Mouse (Mus musculus) midbrain, embryonic 12.5 days (tissue): ENCODE measurements around the gene Gmppa. TPM values are rescaled to one million over a fixed set of nuclear protein-coding genes. Genes with fewer than 3 reads are reported as not detected.
A peak's percentile ranks its signal among the peaks of the same experiment; 100 is the strongest.

Experiments
- ATAC-seq: fragments of 200-750 bp; cut with Nextera tagmentation; 2 replicates; pipeline ENCODE4 v1.8.0; 2017; ENCODE audit warnings: low read depth, moderate TSS enrichment, moderate library complexity; ENCODE audit not compliant: low FRiP score
- H3K27ac ChIP-seq: fragments of 300-500 bp; sonication (generic); replicated peaks from 2 replicates; pipeline ENCODE4 v1.5.1; 2016; ENCODE audit warnings: mild to moderate bottlenecking
- H3K27me3 ChIP-seq: fragments of 300-500 bp; sonication (generic); 2 replicates; pipeline ENCODE4 v1.6.1; 2016; ENCODE audit warnings: mild to moderate bottlenecking
- H3K36me3 ChIP-seq: fragments of 300-500 bp; sonication (generic); 2 replicates; pipeline ENCODE4 v1.6.1; 2016
- H3K4me1 ChIP-seq: fragments of 300-500 bp; sonication (generic); 2 replicates; pipeline ENCODE4 v1.6.1; 2016
- H3K4me2 ChIP-seq: fragments of 300-500 bp; sonication (generic); replicated peaks from 2 replicates; pipeline ENCODE4 v1.6.1; 2016; ENCODE audit warnings: mild to moderate bottlenecking, moderate library complexity
- H3K4me3 ChIP-seq: fragments of 300-500 bp; sonication (generic); 2 replicates; pipeline ENCODE4 v1.5.1; 2016; ENCODE audit warnings: mild to moderate bottlenecking
- H3K9ac ChIP-seq: fragments of 300-500 bp; sonication (generic); replicated peaks from 2 replicates; pipeline ENCODE4 v1.6.1; 2016; ENCODE audit warnings: mild to moderate bottlenecking, moderate library complexity
- H3K9me3 ChIP-seq: fragments of 300-500 bp; sonication (generic); 2 replicates; pipeline ENCODE4 v1.6.1; 2016; ENCODE audit warnings: mild to moderate bottlenecking
- WGBS: fragments of 180-500 bp; shearing (Covaris S2); methylation state at CpG from one replicate; pipeline ENCODE4 v1.1.7; 2016; 5-methylcytosine and 5-hydroxymethylcytosine counted together
- polyA plus RNA-seq: library from polyadenylated mRNA; unstranded; fragments of >200 nt; fragmentation: Nextera tagmentation; extraction: Ambion mirVana; gene quantifications from 2 replicates; pipeline ENCODE4 v1.2.1, GENCODE M21; 2016

Gmppa gene
- polyA plus RNA-seq, 1 experiment from 2014 or later = 69.4 TPM

DNA sequence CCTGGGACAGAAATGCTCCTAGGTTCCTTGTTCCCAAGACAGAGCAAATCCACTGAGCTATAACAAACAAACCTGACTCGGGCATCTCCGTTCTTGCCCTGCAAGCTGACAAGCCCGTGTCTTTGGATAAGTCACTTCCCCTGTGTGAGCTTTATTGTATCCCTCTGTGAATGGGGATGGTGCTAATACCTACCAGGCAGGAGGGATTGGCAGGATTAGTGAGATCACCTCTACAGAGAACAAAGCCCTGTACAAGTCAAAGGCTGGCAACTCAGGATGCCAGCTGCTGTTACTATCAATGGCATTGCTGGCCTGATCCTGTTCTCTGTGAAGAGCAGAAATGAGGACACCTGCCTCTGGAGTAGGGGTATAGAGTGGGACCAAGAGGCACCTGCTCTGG lies 30.2 kb upstream of the Gmppa start:
- Histone ChIP-seq H3K36me3 (peaks cover 30% of the 10 kb centered on the region), H3K9me3 (no peaks in the 10 kb centered on the region), H3K27me3 (0 out of 2 replicates have a peak, but pooled peaks cover 3% of the 10 kb centered on the region), H3K4me1 (peaks cover 4% of the 10 kb centered on the region), H3K4me3 (no peak overlapping the region), H3K4me2 (no peak overlapping the region), H3K9ac (no peak overlapping the region), H3K27ac (no peak overlapping the region)
- WGBS = 54% methylated on average over 3 of the region's 3 CpGs
- ATAC-seq = no peak

GRCm38 (mm10) chr1:75406173-75406572 lies 29.6 kb upstream of the Gmppa start:
- Histone ChIP-seq H3K4me1 (no peaks in the 10 kb centered on the region; the same call in 1 of the 2 replicates), H3K27me3 (0 out of 2 replicates have a peak, but pooled peaks cover 3% of the 10 kb centered on the region), H3K9ac (no peak overlapping the region), H3K27ac (no peak overlapping the region), H3K9me3 (no peaks in the 10 kb centered on the region), H3K4me3 (no peak overlapping the region), H3K4me2 (no peak overlapping the region), H3K36me3 (peaks cover 30% of the 10 kb centered on the region)
- ATAC-seq = no peak
- 92% methylated on average over 15 of the region's 15 CpGs for WGBS

GRCm38 (mm10) chr1:75407056-75407455 lies 28.7 kb upstream of the Gmppa start:
- ATAC-seq = no peak
- H3K36me3 ChIP-seq = peaks cover 23% of the 10 kb centered on the region
- no peak overlapping the region for H3K4me3 ChIP-seq
- H3K4me2 ChIP-seq = no peak overlapping the region
- no peak overlapping the region for H3K27ac ChIP-seq
- WGBS = 94% methylated on average over 9 of the region's 9 CpGs
- H3K9ac ChIP-seq = no peak overlapping the region
- no peaks in the 10 kb centered on the region for H3K9me3 ChIP-seq
- no peaks in the 10 kb centered on the region for H3K27me3 ChIP-seq
- no peaks in the 10 kb centered on the region; the same call in 1 of the 2 replicates for H3K4me1 ChIP-seq

DNA sequence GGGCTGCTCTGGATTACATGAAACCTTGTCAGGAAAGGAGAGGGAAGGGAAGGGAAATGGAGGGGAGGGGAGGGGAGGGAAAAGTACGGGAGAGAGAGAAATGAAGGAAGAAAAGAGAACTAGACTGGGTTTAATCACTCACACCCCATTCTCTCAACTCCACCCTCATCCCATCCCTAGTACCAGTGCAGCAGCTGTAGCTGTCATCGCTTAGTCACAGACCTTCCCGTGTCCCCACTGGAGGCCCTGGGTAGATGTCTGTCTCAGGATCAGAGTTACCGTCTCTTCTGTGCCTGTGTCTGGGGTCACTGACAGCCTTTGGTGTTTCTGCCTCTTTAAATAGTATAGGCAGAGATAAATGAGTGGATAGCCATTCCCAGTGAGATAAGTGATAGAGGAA lies 27.5 kb upstream of the Gmppa start:
- Histone ChIP-seq H3K27me3 (no peaks in the 10 kb centered on the region; the same call in 1 of the 2 replicates), H3K4me3 (no peak overlapping the region), H3K9ac (no peak overlapping the region), H3K36me3 (peaks cover 16% of the 10 kb centered on the region; the same call in 1 of the 2 replicates), H3K4me1 (no peaks in the 10 kb centered on the region; the same call in 1 of the 2 replicates), H3K9me3 (no peaks in the 10 kb centered on the region), H3K27ac (no peak overlapping the region), H3K4me2 (no peak overlapping the region)
- WGBS = 82% methylated on average over 4 of the region's 4 CpGs
- ATAC-seq = no peak

DNA sequence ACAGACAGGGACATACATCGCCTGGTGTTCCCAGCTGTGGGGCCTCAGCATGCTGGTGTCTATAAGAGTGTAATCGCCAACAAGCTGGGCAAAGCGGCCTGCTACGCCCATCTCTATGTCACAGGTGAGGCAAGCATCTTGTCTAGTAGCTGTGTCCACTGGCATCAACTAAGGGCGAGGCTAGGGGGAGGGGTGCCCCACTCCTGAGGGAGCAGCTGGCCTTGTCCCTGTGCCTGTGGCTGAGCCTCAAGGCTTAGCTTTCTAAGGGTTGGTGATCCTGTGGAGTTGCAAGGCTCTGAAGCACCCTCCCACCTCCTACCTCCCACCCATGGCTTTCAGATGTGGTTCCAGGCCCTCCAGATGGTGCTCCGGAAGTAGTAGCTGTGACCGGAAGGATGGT lies 25.8 kb upstream of the Gmppa start:
- ATAC-seq = no peak
- Histone ChIP-seq H3K36me3 (0 out of 2 replicates have a peak, but pooled peaks cover 6% of the 10 kb centered on the region), H3K9me3 (no peaks in the 10 kb centered on the region), H3K4me2 (no peak overlapping the region), H3K27me3 (no peaks in the 10 kb centered on the region; the same call in 1 of the 2 replicates), H3K9ac (no peak overlapping the region), H3K4me1 (no peaks in the 10 kb centered on the region; the same call in 1 of the 2 replicates), H3K27ac (no peak overlapping the region), H3K4me3 (no peak overlapping the region)
- 91% methylated on average over 7 of the region's 7 CpGs for WGBS

DNA sequence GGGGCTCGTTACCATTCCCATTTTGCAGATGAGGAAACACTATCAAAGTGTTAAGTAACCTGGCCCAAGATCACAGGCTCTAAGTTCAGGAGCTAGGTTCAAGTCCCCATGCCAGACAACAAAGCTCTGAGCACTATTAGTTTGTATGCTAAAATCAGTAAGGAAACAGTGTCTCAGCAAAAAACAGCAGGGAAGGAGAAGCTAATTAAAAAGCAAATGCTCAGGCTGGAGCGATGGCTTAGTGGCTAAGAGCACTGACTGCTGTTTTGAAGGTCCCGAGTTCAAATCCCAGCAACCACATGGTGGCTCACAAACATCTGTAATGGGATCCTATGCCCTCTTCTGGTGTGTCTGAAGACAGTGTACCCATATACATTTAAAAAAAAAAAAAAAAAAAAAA lies 23.5 kb upstream of the Gmppa start:
- Histone ChIP-seq H3K36me3 (0 out of 2 replicates have a peak, but pooled peaks cover 7% of the 10 kb centered on the region), H3K9me3 (no peaks in the 10 kb centered on the region), H3K4me2 (no peak overlapping the region), H3K9ac (no peak overlapping the region), H3K4me3 (no peak overlapping the region), H3K27ac (no peak overlapping the region), H3K27me3 (no peaks in the 10 kb centered on the region; the same call in 1 of the 2 replicates), H3K4me1 (no peaks in the 10 kb centered on the region; the same call in 1 of the 2 replicates)
- 93% methylated on average over 3 of the region's 3 CpGs for WGBS
- ATAC-seq = no peak

- H3K4me3 ChIP-seq = no peak overlapping the region
- H3K9me3 ChIP-seq = no peaks in the 10 kb centered on the region
- ATAC-seq = no peak
- no peaks in the 10 kb centered on the region; the same call in 1 of the 2 replicates for H3K27me3 ChIP-seq
- WGBS = 56% methylated on average over 3 of the region's 3 CpGs
- H3K36me3 ChIP-seq = 0 out of 2 replicates have a peak, but pooled peaks cover 7% of the 10 kb centered on the region
- H3K4me1 ChIP-seq = no peaks in the 10 kb centered on the region; the same call in 1 of the 2 replicates
- H3K4me2 ChIP-seq = no peak overlapping the region
- H3K27ac ChIP-seq = no peak overlapping the region
- no peak overlapping the region for H3K9ac ChIP-seq
Measured at GRCm38 (mm10) chr1:75413749-75414148, 22.0 kb upstream of the Gmppa start.

GRCm38 (mm10) chr1:75421794-75422193 lies 13.9 kb upstream of the Gmppa start:
- no peak; the same call in 1 of the 2 replicates for ATAC-seq
- Histone ChIP-seq H3K27me3 (peaks cover 54% of the 10 kb centered on the region), H3K4me2 (peak overlapping the region; percentile 62), H3K27ac (no peak overlapping the region), H3K9ac (peak overlapping the region; percentile 43; the same call in 1 of the 2 replicates), H3K36me3 (no peaks in the 10 kb centered on the region), H3K4me3 (peak overlapping the region; percentile 42), H3K4me1 (peaks cover 31% of the 10 kb centered on the region), H3K9me3 (no peaks in the 10 kb centered on the region)
- 5% methylated on average over 17 of the region's 20 CpGs for WGBS

DNA sequence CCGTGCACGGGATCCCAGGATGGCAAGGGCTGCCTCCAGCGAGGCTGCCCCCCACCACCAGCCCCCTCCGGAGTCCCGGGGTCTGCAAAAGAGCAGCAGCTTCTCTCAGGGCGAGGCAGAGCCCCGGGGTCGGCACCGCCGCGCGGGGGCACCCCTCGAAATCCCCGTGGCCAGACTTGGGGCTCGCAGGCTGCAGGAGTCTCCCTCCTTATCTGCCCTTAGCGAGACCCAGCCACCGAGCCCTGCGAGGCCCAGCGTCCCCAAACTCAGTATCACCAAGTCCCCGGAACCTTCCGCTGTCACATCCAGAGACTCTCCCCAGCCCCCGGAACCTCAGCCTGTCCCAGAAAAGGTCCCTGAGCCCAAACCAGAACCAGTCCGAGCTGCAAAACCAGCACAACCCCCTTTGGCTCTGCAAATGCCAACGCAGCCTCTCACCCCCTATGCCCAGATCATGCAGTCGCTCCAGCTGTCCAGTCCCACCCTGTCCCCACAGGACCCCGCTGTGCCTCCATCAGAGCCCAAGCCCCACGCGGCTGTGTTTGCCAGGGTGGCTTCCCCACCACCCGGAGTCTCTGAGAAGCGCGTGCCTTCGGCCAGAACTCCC lies 13.4 kb upstream of the Gmppa start:
- WGBS = 2% methylated on average over 32 of the region's 32 CpGs
- Histone ChIP-seq H3K4me2 (peak overlapping the region; percentile 62), H3K36me3 (no peaks in the 10 kb centered on the region), H3K27ac (no peak overlapping the region), H3K4me1 (peaks cover 31% of the 10 kb centered on the region), H3K9me3 (no peaks in the 10 kb centered on the region), H3K4me3 (peak overlapping the region; percentile 42), H3K27me3 (peaks cover 55% of the 10 kb centered on the region), H3K9ac (peak overlapping the region; percentile 43)
- no peak; the same call in 1 of the 2 replicates for ATAC-seq

- no peaks in the 10 kb centered on the region for H3K36me3 ChIP-seq
- H3K4me3 ChIP-seq = peak overlapping the region; percentile 42
- no peaks in the 10 kb centered on the region for H3K9me3 ChIP-seq
- peaks cover 31% of the 10 kb centered on the region for H3K4me1 ChIP-seq
- H3K27ac ChIP-seq = peak overlapping the region; percentile 64
- H3K27me3 ChIP-seq = peaks cover 62% of the 10 kb centered on the region
- H3K9ac ChIP-seq = peak overlapping the region; percentile 43
- ATAC-seq = peak; percentile 31; the same call in 1 of the 2 replicates
- H3K4me2 ChIP-seq = peak overlapping the region; percentile 62
- 1% methylated on average over 71 of the region's 71 CpGs for WGBS
Measured at GRCm38 (mm10) chr1:75422823-75423471, 12.8 kb upstream of the Gmppa start.

- H3K4me3 ChIP-seq = no peak overlapping the region
- H3K36me3 ChIP-seq = no peaks in the 10 kb centered on the region
- H3K9me3 ChIP-seq = no peaks in the 10 kb centered on the region
- H3K4me1 ChIP-seq = peaks cover 31% of the 10 kb centered on the region
- ATAC-seq = no peak
- WGBS = 40% methylated on average over 11 of the region's 11 CpGs
- H3K27me3 ChIP-seq = peaks cover 65% of the 10 kb centered on the region
- no peak overlapping the region for H3K27ac ChIP-seq
- H3K9ac ChIP-seq = no peak overlapping the region
- no peak overlapping the region for H3K4me2 ChIP-seq
Measured at GRCm38 (mm10) chr1:75423780-75424390, 11.8 kb upstream of the Gmppa start.
